Mouse (Mus musculus) hindbrain, postnatal 0 days (tissue): Measurements from ENCODE around the gene Cox19. TPM values are rescaled to one million over a fixed set of nuclear protein-coding genes. Genes with fewer than 3 reads are reported as not detected.
A peak's percentile ranks its signal among the peaks of the same experiment; 100 is the strongest.

Experiments used
- ATAC-seq: fragments of 200-750 bp; cut with Nextera tagmentation; 2 replicates; pipeline ENCODE4 v1.8.0; 2017; ENCODE audit warnings: mild to moderate bottlenecking, moderate TSS enrichment, moderate library complexity
- DNase-seq: peaks from one replicate; pipeline ENCODE4 v3.0.0-alpha.2; 2015; ENCODE audit warnings: low spot score
- H3K27ac ChIP-seq: fragments of 300-500 bp; sonication (generic); 2 replicates; pipeline ENCODE4 v1.5.1; 2014; ENCODE audit warnings: mild to moderate bottlenecking
- H3K27me3 ChIP-seq: fragments of 300-500 bp; sonication (generic); 2 replicates; pipeline ENCODE4 v1.6.1; 2014; ENCODE audit warnings: low read length, mixed read lengths; ENCODE audit not compliant: insufficient read depth
- H3K36me3 ChIP-seq: fragments of 300-500 bp; sonication (generic); 2 replicates; pipeline ENCODE4 v1.6.1; 2014; ENCODE audit warnings: low read length, mixed read lengths; ENCODE audit not compliant: insufficient read depth
- H3K4me1 ChIP-seq: fragments of 300-500 bp; sonication (generic); 2 replicates; pipeline ENCODE4 v1.6.1; 2014; ENCODE audit warnings: antibody characterized with exemption, low read length, mixed read lengths; ENCODE audit not compliant: insufficient read depth
- H3K4me2 ChIP-seq: fragments of 300-500 bp; sonication (generic); 2 replicates; pipeline ENCODE4 v1.6.1; 2014; ENCODE audit warnings: low read depth, mild to moderate bottlenecking, low read length, moderate library complexity, mixed read lengths
- H3K4me3 ChIP-seq: fragments of 300-500 bp; sonication (generic); 2 replicates; pipeline ENCODE4 v1.5.1; 2014; ENCODE audit warnings: low read length
- H3K9ac ChIP-seq: fragments of 300-500 bp; sonication (generic); replicated peaks from 2 replicates; pipeline ENCODE4 v1.6.1; 2014; ENCODE audit warnings: mild to moderate bottlenecking, low read length, moderate library complexity, mixed read lengths
- H3K9me3 ChIP-seq: fragments of 300-500 bp; sonication (generic); 2 replicates; pipeline ENCODE4 v1.6.1; 2016; ENCODE audit warnings: low read length, mixed read lengths
- CTCF ChIP-seq: IDR thresholded peaks from 2 replicates; pipeline ENCODE4 v1.5.1; 2016; ENCODE audit warnings: antibody characterized with exemption, control low read depth, low read depth
- WGBS: fragments of 180-500 bp; shearing (Covaris S2); extraction: QIAGEN DNeasy Blood & Tissue Kit; methylation state at CpG from one replicate; pipeline ENCODE4 v1.1.7; 2014; 5-methylcytosine and 5-hydroxymethylcytosine counted together
- polyA plus RNA-seq: library from polyadenylated mRNA; unstranded; fragments of >200 nt; fragmentation: Nextera tagmentation; extraction: Ambion mirVana; gene quantifications from 2 replicates; pipeline ENCODE4 v1.2.1, GENCODE M21; 2015
- total RNA-seq: library from RNA; depleted of rRNA; stranded (reverse); fragments of >200 nt; gene quantifications from 2 replicates; pipeline ENCODE4 v1.2.3, GENCODE M21; 2014

Cox19 gene
- total and polyA plus RNA-seq, 2 experiments from 2014 or later = 91.0 to 93.7 TPM

DNA sequence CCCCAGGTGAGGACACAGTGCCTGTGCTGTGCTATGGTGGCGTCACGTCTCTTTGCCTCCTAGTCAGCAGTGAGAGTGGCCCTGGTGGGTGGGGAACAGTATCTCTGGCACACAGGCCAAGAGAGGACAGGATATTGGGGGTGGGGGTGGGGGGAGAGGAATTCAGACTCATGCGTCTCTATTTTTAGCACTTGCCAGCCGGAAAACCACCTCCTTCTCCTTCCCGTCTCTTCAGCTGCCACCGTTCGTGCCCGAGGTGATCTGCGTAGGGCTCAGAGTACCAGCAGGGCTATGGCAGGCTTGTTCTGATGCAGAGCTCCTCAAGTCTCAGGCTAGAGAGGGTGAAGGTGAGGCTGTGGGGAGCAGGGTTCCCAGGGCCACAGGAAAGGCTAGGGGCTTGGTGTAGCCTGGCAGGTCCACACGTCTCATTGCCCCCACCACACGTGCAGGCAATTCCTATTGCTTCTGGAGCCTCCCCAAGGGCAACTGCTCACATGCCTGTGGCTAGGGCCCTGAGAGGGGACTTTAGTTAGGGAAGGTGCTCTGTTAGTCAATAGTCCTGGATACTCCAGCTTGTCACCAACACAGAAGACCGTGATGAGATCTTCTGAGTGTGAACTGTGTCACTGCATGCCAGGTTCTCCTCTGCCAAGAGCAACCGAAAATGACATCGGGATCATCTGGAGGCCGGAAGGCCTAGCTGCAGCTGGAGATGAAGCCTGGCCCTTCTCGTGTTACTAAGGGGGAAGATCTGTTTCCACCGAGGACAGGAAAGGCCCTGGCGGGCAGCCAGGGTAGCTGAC lies 26.5 kb upstream of the Cox19 start, which contains the start of gene Gpr146:
Gpr146 (plus strand) TSS at position 230 of the 803 bp plus-strand sequence.
- WGBS = 70% methylated on average over 18 of the region's 18 CpGs
- H3K9me3 ChIP-seq = no peaks in the 10 kb centered on the region
- no peak for TF ChIP-seq CTCF
- DNase-seq (no peak), ATAC-seq (no peak)
- no peaks in the 10 kb centered on the region for H3K36me3 ChIP-seq
- H3K4me3 ChIP-seq = no peak within 1 kb of the TSS
- H3K27ac ChIP-seq = peak within 1 kb of the TSS; percentile 22; the same call in 1 of the 2 replicates
- H3K9ac ChIP-seq = no peak within 1 kb of the TSS
- no peak within 1 kb of the TSS for H3K4me2 ChIP-seq
- peaks cover 22% of the 10 kb centered on the region for H3K4me1 ChIP-seq
- no peaks in the 10 kb centered on the region for H3K27me3 ChIP-seq

DNA sequence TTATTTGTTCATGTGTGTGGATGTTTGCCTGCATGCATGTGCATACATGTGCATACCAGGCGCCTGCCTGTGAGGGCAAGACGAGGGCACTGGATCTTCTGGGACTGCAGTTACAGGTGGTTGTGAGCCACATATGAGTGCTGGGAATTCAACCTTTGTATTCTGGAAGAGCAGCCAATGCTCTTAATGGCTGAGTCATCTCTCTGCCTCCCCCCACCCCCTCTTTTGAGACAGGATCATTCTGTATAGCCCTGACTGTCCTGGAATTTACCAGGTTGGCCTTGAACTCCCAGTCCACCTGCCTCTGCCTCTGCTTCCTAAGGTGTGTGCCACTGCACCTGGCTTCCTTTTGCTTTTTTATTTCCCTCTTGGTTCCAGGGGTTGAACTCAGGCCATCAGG lies 23.6 kb upstream of the Cox19 start:
- no peak for TF ChIP-seq CTCF
- H3K4me3 ChIP-seq = no peak overlapping the region
- peaks cover 24% of the 10 kb centered on the region for H3K4me1 ChIP-seq
- no peaks in the 10 kb centered on the region for H3K36me3 ChIP-seq
- 89% methylated on average over 2 of the region's 2 CpGs for WGBS
- DNase-seq (no peak), ATAC-seq (no peak)
- H3K4me2 ChIP-seq = no peak overlapping the region
- no peaks in the 10 kb centered on the region for H3K9me3 ChIP-seq
- no peaks in the 10 kb centered on the region for H3K27me3 ChIP-seq
- no peak overlapping the region for H3K9ac ChIP-seq
- no peak overlapping the region for H3K27ac ChIP-seq

GRCm38 (mm10) chr5:139373889-139374444 lies 22.7 kb upstream of the Cox19 start:
- no peak overlapping the region for H3K4me3 ChIP-seq
- no peak overlapping the region for H3K9ac ChIP-seq
- WGBS = 81% methylated on average over 6 of the region's 6 CpGs
- H3K36me3 ChIP-seq = no peaks in the 10 kb centered on the region
- no peaks in the 10 kb centered on the region for H3K27me3 ChIP-seq
- H3K4me2 ChIP-seq = no peak overlapping the region
- no peak for TF ChIP-seq CTCF
- ATAC-seq (no peak), DNase-seq (no peak)
- no peak overlapping the region for H3K27ac ChIP-seq
- H3K9me3 ChIP-seq = no peaks in the 10 kb centered on the region
- H3K4me1 ChIP-seq = peaks cover 18% of the 10 kb centered on the region

- no peak for DNase-seq
- H3K36me3 ChIP-seq = no peaks in the 10 kb centered on the region
- H3K4me2 ChIP-seq = no peak overlapping the region; the same call in 1 of the 2 replicates
- H3K27me3 ChIP-seq = no peaks in the 10 kb centered on the region
- no peak overlapping the region for H3K9ac ChIP-seq
- no peak overlapping the region for H3K27ac ChIP-seq
- no peaks in the 10 kb centered on the region for H3K9me3 ChIP-seq
- WGBS = 83% methylated on average over 3 of the region's 3 CpGs
- no peak for ATAC-seq
- peaks cover 16% of the 10 kb centered on the region for H3K4me1 ChIP-seq
- no peak overlapping the region for H3K4me3 ChIP-seq
- no peak for TF ChIP-seq CTCF
Observed at GRCm38 (mm10) chr5:139373126-139373525, 21.9 kb upstream of the Cox19 start.

GRCm38 (mm10) chr5:139371631-139372401 lies 20.6 kb upstream of the Cox19 start:
- peak overlapping the region; percentile 70 for H3K4me3 ChIP-seq
- H3K27me3 ChIP-seq = no peaks in the 10 kb centered on the region
- peak overlapping the region; percentile 94 for H3K4me2 ChIP-seq
- WGBS = 3% methylated on average over 39 of the region's 39 CpGs
- TF ChIP-seq CTCF = peak; percentile 27; the same call in 1 of the 2 replicates
- DNase-seq (peak; percentile 95), ATAC-seq (peak; percentile 98)
- H3K9ac ChIP-seq = peak overlapping the region; percentile 89
- H3K27ac ChIP-seq = peak overlapping the region; percentile 91
- no peaks in the 10 kb centered on the region for H3K9me3 ChIP-seq
- H3K4me1 ChIP-seq = peaks cover 16% of the 10 kb centered on the region
- H3K36me3 ChIP-seq = no peaks in the 10 kb centered on the region

DNA sequence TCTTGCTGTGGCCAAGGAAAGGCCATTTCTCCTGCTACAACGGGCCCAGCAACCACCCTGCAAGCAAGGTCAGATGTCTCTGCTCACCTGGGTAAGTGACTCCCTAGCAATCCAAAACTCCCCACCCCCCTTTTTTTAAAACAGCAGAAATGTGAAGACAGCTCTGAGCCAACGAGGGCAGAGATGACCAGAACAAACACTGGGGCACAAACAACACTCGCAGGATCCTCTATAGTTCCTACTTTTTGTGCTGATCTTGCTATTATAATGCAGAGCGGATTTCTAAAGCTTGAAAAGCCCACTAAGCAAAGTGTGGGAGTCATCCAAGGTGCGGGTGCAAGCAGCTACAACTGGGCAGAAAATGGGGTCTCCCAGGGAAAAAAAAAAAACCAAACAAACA lies 19.9 kb upstream of the Cox19 start:
- H3K9me3 ChIP-seq = no peaks in the 10 kb centered on the region
- H3K27ac ChIP-seq = peak overlapping the region; percentile 91; the same call in 1 of the 2 replicates
- H3K4me2 ChIP-seq = peak overlapping the region; percentile 94
- WGBS = 60% methylated on average over 5 of the region's 5 CpGs
- no peaks in the 10 kb centered on the region for H3K27me3 ChIP-seq
- TF ChIP-seq CTCF = no peak
- H3K4me1 ChIP-seq = peaks cover 16% of the 10 kb centered on the region
- no peak for DNase-seq
- H3K36me3 ChIP-seq = no peaks in the 10 kb centered on the region
- ATAC-seq = no peak
- peak overlapping the region; percentile 89; the same call in 1 of the 2 replicates for H3K9ac ChIP-seq
- H3K4me3 ChIP-seq = peak overlapping the region; percentile 70
